Mouse (Mus musculus) liver, adult 2 months (tissue): Measurements from ENCODE around the gene Ttc38. TPM values are rescaled to one million over a fixed set of nuclear protein-coding genes. Genes with fewer than 3 reads are reported as not detected.
A peak's percentile ranks its signal among the peaks of the same experiment; 100 is the strongest.

Experiments used
- DNase-seq: peaks from one replicate; pipeline ENCODE4 v3.0.0-alpha.2; 2011; ENCODE audit warnings: low read depth, low spot score; ENCODE audit errors: extremely low read depth
- H3K27ac ChIP-seq: fragments of 200-500 bp; replicated peaks from 2 replicates; pipeline ENCODE4 v1.5.1; 2012; ENCODE audit warnings: low read depth, mild to moderate bottlenecking, control low read depth, inconsistent platforms, low read length; ENCODE audit not compliant: insufficient read depth
- H3K27me3 ChIP-seq: fragments of 200-500 bp; 2 replicates; pipeline ENCODE4 v1.6.1; 2012; ENCODE audit warnings: mild to moderate bottlenecking, moderate library complexity, low read length, inconsistent platforms; ENCODE audit not compliant: control insufficient read depth, insufficient read depth
- H3K36me3 ChIP-seq: fragments of 200-500 bp; 2 replicates; pipeline ENCODE4 v1.6.1; 2012; ENCODE audit warnings: low read length, inconsistent platforms; ENCODE audit not compliant: control insufficient read depth, insufficient read depth
- H3K4me1 ChIP-seq: fragments of 200-500 bp; 2 replicates; pipeline ENCODE4 v1.6.1; 2011; ENCODE audit warnings: low read length; ENCODE audit not compliant: control insufficient read depth, insufficient read depth
- H3K4me3 ChIP-seq: fragments of 200-500 bp; 2 replicates; pipeline ENCODE4 v1.5.1; 2011; ENCODE audit warnings: low read depth, mild to moderate bottlenecking, control low read depth, low read length, moderate library complexity; ENCODE audit not compliant: insufficient read depth
- H3K79me2 ChIP-seq: fragments of 200-500 bp; 2 replicates; pipeline ENCODE4 v1.6.1; 2012; ENCODE audit warnings: inconsistent platforms, mild to moderate bottlenecking, low read length, moderate library complexity; ENCODE audit not compliant: control insufficient read depth, insufficient read depth
- H3K9ac ChIP-seq: fragments of 200-500 bp; 2 replicates; pipeline ENCODE4 v1.6.1; 2012; ENCODE audit warnings: low read depth, mild to moderate bottlenecking, control low read depth, inconsistent platforms, low read length
- CTCF ChIP-seq: fragments of 200-500 bp; IDR thresholded peaks from 2 replicates; pipeline ENCODE4 v1.5.1; 2011; ENCODE audit warnings: low read depth, low read length, control low read depth
- POLR2A ChIP-seq: fragments of 200-500 bp; IDR thresholded peaks from 2 replicates; pipeline ENCODE4 v1.6.1; 2011; ENCODE audit warnings: low read length, control low read depth; ENCODE audit not compliant: insufficient read depth; ENCODE audit errors: extremely low read depth
- WGBS: fragments of 180-500 bp; shearing (Covaris S2); methylation state at CpG from one replicate; pipeline ENCODE4 v1.1.7; 2018; 5-methylcytosine and 5-hydroxymethylcytosine counted together
- polyA plus RNA-seq: library from polyadenylated mRNA; depleted of rRNA; stranded (reverse); fragments of >200 nt; gene quantifications from 2 replicates; pipeline ENCODE4 v1.2.3, GENCODE M21; 2012
- total RNA-seq: library from RNA; depleted of rRNA; stranded (reverse); fragments of >200 nt; gene quantifications from 2 replicates; pipeline ENCODE4 v1.2.3, GENCODE M21; 2014

The Ttc38 gene
- total and polyA plus RNA-seq, 2 experiments, result 19.1 to 52.4 TPM

GRCm38 (mm10) chr15:85788633-85789032 lies 43.5 kb upstream of the Ttc38 start:
- no peak overlapping the region for H3K9ac ChIP-seq
- WGBS, result 49% methylated on average over 16 of the region's 16 CpGs

GRCm38 (mm10) chr15:85791449-85791848 lies 40.7 kb upstream of the Ttc38 start:
- no peaks in the 10 kb centered on the region for H3K27me3 ChIP-seq
- no peak for DNase-seq
- no peak overlapping the region for H3K4me3 ChIP-seq
- TF ChIP-seq POLR2A, result no peak
- TF ChIP-seq CTCF, result no peak
- WGBS, result 90% methylated on average over 4 of the region's 4 CpGs
- H3K36me3 ChIP-seq, result peaks cover 81% of the 10 kb centered on the region
- no peak overlapping the region for H3K27ac ChIP-seq
- H3K79me2 ChIP-seq, result peaks cover 8% of the 10 kb centered on the region; the same call in 1 of the 2 replicates
- peaks cover 14% of the 10 kb centered on the region; the same call in 1 of the 2 replicates for H3K4me1 ChIP-seq
- no peak overlapping the region for H3K9ac ChIP-seq

More at GRCm38 (mm10) chr15:85788633-85789032, 43.5 kb upstream of the Ttc38 start:
- Histone ChIP-seq H3K27me3 (no peaks in the 10 kb centered on the region), H3K36me3 (peaks cover 74% of the 10 kb centered on the region), H3K79me2 (peaks cover 10% of the 10 kb centered on the region; the same call in 1 of the 2 replicates), H3K4me1 (peaks cover 18% of the 10 kb centered on the region; the same call in 1 of the 2 replicates), H3K27ac (no peak overlapping the region; the same call in none of the 2 replicates), H3K4me3 (no peak overlapping the region)
- TF ChIP-seq POLR2A (no peak), CTCF (no peak)
- DNase-seq, result peak; percentile 59

GRCm38 (mm10) chr15:85792819-85793218 lies 39.3 kb upstream of the Ttc38 start:
- no peak for DNase-seq
- 79% methylated on average over 1 of the region's 1 CpGs for WGBS

GRCm38 (mm10) chr15:85795516-85795915 lies 36.6 kb upstream of the Ttc38 start:
- 78% methylated on average over 6 of the region's 6 CpGs for WGBS
- H3K36me3 ChIP-seq, result peaks cover 91% of the 10 kb centered on the region
- no peak overlapping the region for H3K9ac ChIP-seq
- TF ChIP-seq POLR2A (no peak), CTCF (no peak)
- no peak for DNase-seq
- no peaks in the 10 kb centered on the region for H3K4me1 ChIP-seq
- H3K27me3 ChIP-seq, result no peaks in the 10 kb centered on the region
- no peak overlapping the region for H3K4me3 ChIP-seq
- H3K79me2 ChIP-seq, result peaks cover 5% of the 10 kb centered on the region; the same call in 1 of the 2 replicates
- no peak overlapping the region for H3K27ac ChIP-seq

More at GRCm38 (mm10) chr15:85792819-85793218, 39.3 kb upstream of the Ttc38 start:
- Histone ChIP-seq H3K4me3 (no peak overlapping the region), H3K79me2 (peaks cover 8% of the 10 kb centered on the region; the same call in 1 of the 2 replicates), H3K27ac (no peak overlapping the region), H3K9ac (no peak overlapping the region), H3K27me3 (no peaks in the 10 kb centered on the region), H3K4me1 (peaks cover 4% of the 10 kb centered on the region; the same call in 1 of the 2 replicates), H3K36me3 (peaks cover 88% of the 10 kb centered on the region)
- no peak for TF ChIP-seq POLR2A
- no peak for TF ChIP-seq CTCF

- H3K9ac ChIP-seq, result no peak overlapping the region
- no peak overlapping the region for H3K27ac ChIP-seq
Measured at GRCm38 (mm10) chr15:85798676-85799075, 33.4 kb upstream of the Ttc38 start.

GRCm38 (mm10) chr15:85802931-85803330 lies 29.2 kb upstream of the Ttc38 start:
- peak; percentile 60 for DNase-seq
- no peaks in the 10 kb centered on the region for H3K79me2 ChIP-seq
- H3K36me3 ChIP-seq, result peaks cover 61% of the 10 kb centered on the region
- H3K9ac ChIP-seq, result no peak overlapping the region
- no peak overlapping the region for H3K4me3 ChIP-seq
- no peaks in the 10 kb centered on the region for H3K27me3 ChIP-seq
- 76% methylated on average over 2 of the region's 2 CpGs for WGBS
- no peak for TF ChIP-seq POLR2A
- no peak for TF ChIP-seq CTCF
- no peak overlapping the region for H3K27ac ChIP-seq
- H3K4me1 ChIP-seq, result no peaks in the 10 kb centered on the region

More at GRCm38 (mm10) chr15:85798676-85799075, 33.4 kb upstream of the Ttc38 start:
- no peaks in the 10 kb centered on the region for H3K4me1 ChIP-seq
- no peak for DNase-seq
- 90% methylated on average over 8 of the region's 8 CpGs for WGBS
- H3K4me3 ChIP-seq, result no peak overlapping the region
- TF ChIP-seq CTCF, result no peak
- no peak for TF ChIP-seq POLR2A
- no peaks in the 10 kb centered on the region; the same call in 1 of the 2 replicates for H3K79me2 ChIP-seq
- peaks cover 88% of the 10 kb centered on the region for H3K36me3 ChIP-seq
- H3K27me3 ChIP-seq, result no peaks in the 10 kb centered on the region
